Mouse (Mus musculus): ENCODE results near the gene Klf7. TPM values are rescaled to one million over a fixed set of nuclear protein-coding genes. Genes with fewer than 3 reads are reported as not detected.

Klf7 gene
- total RNA-seq, 2 experiments from 2014 or later: 56.1 to 56.5 TPM

DNA sequence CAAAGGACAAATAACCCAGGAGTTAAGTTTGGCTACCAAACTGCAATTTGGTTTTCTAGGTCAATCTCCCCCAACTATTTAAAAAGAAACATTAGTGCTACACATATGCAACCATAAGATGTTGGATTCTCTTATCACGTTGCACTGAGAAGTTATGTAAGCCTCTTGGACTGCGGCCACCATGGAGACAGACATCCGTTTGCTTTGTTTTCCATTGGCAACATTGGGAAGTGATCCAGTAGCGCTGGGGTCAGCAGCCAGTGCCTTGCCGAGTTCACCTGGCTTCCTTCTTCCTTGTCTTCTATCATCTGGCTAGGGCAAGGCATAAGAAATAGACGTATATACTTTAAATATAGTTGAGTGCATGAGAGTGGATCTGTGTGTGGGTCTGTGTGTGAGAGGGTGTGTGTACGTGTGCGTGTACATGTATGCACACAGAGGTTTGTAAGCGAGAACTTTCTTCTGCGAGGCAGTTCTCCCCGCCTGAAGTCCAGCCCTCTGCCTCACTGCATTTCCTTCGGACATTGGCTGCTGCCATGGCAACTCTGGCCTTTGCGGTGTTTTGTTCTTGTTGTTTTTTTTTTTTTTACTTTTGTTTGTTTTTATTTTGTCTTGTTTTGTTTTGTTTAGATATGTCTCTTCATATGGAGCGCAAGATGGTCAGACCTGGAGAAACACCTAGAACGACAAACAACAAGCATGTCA lies 86.8 kb downstream of the Klf7 start:
- DNase-seq (ENCODE audit: low spot score in 2 of 2): no peak

DNA sequence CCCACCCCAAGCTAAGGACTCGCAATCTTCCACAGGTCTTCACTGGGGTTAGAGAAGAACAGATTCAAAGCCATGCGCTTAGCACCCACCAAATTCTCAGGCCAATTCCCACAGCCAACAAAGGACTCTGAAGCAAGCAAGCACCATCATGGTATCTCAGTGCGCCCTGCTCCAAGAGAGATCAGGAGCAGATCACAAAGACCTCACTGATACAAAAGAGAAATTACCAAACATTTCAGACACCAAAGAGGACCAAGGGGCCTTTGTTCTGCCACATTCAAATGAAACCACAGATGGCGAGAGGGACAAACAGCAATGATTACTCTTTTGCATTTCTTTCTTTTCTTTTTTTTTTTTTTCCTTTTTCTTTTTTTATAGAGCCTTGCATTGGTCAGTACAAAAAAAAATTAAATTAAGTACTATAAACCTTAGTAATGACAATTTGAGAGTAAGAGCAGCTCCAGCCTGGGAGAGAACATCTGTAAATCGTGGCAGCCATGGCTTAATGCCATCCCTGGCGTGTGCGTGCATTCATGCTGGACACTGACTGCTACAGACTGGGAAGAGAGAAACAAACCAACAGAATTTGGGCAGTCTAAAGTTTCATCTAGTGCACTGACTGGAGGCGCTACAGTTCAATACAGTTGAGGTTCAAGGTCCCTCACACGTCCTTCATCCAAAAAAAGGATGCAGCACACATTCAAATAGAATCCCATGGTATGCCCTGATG lies 89.4 kb downstream of the Klf7 start:
- DNase-seq (ENCODE audit: low spot score in 2 of 2): no peak

DNA sequence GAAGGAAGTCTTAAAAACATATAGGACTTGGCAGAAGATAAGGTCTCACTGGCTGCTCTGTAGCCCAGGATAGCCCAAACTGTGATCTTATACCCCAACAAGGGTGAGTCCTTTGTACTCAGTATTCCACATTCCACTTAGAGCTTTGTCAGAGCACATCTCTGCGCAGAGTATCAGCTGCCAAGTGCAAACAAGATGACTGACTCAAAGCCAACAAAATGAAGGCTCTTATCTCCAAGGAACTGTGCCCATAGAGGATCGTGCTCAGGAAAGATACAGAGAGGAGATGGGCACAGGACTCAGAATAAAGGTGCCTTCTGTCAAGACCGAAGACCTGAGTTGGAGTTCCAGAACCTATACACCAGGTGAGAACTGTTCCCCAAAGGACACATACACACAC lies 100.1 kb downstream of the Klf7 start:
- no peak for DNase-seq (ENCODE audit: low spot score in 2 of 2)

DNA sequence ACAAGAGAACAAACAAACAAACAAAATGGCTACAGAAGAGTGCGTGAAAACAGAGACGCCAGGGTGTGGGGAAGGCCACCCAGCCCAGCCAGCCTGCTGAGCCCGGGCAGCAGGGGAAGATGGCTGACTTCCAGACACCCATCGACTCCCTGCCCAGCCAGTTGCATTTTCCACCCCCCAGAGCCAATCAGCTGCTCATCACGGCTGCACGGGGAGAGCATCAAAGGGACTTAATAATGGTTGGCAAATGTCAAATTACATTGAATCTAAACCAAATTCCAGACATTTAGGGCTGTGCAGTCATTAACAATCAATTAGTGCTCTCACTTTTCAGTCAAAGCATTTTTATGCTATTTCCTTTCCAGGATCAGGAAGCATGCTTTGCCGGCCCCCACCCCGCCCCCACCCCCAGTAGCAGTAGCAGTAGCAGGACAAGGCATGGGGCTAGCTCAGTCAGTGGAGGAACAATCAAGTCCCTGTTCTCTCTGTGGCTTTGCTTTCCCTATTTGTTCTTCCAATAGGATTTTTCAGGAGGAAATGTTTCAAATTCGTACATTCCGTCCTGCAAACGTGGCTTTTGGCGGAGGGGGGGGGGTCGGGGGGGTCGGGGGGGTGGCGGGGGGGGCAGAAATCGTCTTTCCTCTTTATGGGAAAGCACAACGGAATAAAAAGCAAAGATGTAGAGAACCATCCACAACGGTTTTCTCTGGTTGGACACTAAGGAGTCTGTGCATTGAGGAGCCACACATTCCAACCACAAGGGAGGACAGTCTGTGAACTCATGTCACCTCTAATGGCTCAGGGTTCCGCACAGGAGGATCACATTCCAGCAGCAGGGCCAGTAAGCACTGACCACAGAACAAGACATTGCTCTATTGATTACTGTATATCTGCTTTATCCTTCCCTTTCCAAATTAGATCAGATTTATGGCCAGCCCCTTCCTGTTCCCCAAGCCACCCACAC lies 101.1 kb downstream of the Klf7 start:
- DNase-seq (ENCODE audit: low spot score in 2 of 2): peak; percentile 63 to 83

DNA sequence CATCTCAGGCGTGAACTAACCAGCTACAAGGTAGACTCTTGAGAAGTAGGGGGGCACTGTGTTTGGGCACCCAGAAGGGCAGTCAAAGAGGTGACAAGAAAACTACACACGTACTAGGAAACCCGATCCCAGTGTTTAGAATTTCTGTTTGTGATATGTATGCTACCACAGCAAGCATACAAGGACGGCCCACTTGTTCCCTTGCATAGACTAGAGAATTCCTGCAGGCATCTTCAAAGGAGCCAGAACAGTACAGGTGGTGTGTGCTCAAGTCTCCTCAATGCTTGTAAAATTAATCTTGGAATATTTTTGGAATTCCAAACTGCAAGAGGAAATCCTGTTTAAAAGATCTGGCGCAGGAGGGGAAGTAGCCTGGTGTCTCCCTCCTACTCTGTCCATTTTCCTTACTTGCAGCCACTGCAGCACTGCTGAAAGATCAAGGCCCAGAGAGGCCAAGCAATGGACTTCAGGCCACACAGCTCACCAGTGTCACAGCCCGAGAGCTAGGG lies 102.9 kb downstream of the Klf7 start:
- no peak for DNase-seq (ENCODE audit: low spot score in 2 of 2)

DNA sequence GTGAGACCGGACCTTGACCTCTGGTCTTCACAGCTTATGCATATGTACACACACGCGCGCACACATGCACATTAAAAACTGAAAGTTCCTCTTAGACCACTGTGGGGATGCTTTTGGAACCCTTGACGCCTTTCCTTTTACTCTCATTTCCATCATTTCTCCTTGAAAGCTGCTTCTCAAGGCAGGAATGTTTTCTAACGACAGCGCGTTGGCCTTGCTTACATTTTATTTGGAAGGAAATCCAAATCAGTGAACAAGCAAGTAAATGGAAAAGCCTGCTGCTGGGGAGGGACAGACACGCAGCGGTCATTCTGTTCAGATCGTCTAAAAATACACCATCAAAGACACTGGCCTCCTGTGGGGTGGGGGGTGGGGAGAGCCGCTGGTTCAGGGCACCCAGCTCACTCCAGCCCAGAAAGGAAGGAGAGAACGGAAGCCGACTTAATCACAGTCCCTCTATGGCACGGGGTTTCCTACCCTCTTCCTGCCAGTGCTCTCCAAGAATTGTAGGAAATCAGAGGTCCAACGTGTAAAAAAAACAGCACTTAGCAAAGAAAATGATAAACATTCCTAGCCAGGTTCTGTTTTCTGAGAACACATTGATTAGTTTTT lies 103.5 kb downstream of the Klf7 start:
- no peak for DNase-seq (ENCODE audit: low spot score in 2 of 2)

DNA sequence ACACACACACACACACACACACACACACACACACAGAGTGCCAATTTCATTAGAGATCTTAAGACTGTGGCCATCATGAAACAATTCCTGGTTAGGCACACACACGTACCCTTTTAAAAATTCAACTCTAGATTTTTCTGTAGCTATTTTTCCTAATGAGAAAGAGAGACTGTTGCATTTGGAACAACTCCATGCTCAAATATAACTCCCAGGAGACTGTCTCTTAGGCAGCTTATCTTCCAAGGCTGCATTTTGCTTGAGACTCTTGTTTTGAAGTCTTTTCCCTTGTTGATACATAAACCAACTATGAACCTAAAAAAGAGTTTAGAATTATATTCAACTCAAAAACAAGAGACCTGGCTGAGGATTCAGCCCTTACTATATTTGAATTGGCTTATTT lies 108.0 kb downstream of the Klf7 start:
- no peak for DNase-seq (ENCODE audit: low spot score in 2 of 2)

DNA sequence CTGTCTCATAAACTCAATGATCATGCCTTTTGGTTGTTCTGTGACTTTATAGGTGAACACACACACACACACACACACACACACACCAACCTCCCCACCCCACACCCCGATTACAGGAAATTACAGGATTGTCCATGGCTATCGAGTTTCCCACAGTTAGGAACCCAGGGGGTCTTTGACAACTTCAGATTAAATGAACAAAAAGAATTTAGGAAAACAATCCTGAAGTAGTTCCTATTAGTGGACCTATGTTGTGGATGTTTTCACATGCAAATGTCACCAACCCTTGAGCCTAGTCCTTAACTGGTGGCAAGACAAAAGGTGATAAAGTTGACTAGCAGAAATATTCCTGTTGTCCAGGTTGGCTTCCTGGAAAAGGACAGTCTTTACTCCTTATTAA lies 113.1 kb downstream of the Klf7 start:
- DNase-seq (ENCODE audit: low spot score in 2 of 2): no peak

DNA sequence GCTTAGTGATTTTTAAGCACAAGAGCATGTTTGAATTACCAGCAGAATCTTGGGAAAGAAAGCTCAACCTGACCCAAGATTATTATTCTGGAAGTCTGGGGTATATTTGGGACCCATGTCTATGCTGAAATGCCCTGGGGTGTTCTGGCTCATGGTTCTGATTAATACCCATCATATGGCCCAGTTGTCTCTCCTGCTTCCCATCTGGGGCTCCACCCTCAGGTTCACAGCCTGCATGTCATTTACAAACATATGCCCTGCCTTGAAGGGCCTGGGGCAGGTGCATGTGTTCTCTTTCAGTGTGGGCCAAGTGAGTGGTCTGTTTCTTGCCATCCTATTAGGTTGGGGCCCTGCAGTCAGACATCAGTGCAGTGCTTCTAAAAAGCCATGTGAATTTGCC lies 114.1 kb downstream of the Klf7 start:
- no peak for DNase-seq (ENCODE audit: low spot score in 2 of 2)

DNA sequence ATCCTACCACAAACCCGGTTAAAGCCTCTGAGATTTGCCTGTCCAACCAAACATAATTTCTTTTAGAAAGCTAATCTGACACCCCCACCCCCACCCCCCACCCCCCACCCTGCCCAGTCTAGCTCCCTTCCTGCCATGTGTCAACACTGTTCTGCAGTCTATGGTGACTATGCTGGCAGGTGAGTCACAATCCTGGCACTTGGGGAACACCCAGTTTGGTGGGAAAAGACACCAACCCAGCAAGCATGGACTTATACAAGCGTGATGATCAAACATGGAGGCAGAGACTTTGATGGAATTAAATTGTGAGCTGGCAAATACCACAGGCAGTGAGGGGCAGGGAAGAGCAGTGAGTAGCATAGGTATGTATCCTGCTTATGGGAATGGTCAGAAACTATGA lies 116.9 kb downstream of the Klf7 start:
- no peak for DNase-seq (ENCODE audit: low spot score in 2 of 2)

DNA sequence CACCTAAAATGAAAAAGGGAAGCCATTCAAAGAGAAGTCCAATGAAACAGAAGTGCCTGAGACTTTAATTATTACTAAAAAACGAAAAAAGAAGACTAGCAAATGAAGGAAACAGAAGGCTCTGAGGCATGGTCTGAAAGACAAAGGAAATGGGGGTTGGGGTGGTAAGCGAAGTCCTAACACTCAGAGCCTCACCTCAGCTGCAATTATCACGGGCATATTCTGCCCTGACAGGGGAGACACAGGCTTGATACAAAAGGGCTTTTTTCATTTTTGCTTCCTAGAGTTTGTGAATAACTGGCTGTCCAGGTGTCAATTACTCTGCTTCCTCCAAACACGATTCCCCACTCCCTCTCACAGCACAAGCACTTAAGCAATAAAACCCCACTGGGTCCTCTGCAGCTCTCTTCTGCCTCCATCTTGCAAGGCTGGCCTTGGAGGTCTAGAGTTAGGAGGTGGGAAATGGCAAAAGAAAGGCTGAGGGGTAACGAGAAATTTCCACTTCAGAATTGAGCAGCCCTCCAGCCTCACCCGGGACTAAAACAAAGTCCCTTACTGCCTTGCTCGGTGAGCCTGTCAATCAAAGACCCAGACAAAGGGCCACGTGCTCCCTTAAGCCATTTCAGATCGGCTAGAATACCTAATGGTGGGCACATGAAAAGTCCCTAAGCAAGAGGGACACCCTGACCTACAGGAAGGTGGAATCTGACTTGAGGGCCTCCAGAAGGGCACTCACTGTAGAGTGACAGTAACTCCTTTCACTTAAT lies 118.4 kb downstream of the Klf7 start:
- no peak for DNase-seq (ENCODE audit: low spot score in 2 of 2)

DNA sequence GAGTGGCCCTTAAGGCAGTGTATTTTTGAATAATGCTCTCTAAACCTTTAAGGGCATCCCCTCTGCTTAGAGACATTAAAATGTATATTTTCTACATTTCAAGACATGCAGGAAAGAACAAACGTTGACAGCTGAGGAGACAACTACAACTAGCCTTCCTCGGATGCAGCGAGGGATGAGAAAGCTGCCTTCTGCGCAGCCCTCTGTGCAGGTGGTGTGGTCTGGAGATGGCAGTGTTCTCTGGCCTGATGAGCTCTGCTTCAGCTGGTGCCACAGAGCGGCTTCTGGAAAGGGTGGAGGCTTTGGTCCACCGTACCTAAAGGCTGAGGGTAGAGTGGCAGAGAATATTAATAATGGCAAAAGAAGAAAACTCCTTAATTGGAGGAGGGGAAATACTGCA lies 120.0 kb downstream of the Klf7 start:
- DNase-seq (ENCODE audit: low spot score in 2 of 2): no peak

DNA sequence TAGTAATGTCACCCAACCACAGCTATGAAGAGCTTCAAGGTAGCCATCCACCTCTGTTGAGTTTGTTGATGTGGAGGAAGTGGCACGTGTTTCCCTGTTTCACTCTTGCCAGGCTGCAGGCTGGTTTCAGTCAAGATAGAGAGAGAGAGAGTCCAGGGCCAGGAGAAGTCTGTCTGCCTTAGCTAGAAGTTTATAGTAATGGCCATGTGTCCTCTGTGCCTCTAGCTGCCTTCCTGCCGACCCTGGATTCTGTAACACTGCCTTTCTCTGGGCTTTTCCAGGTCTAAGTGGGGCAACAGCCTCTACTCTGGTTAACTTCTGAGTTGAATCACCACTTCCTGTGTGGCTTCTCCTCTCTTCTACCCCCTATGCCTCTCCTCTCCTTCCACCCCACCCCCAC lies 121.5 kb downstream of the Klf7 start:
- DNase-seq (ENCODE audit: low spot score in 2 of 2): no peak

DNA sequence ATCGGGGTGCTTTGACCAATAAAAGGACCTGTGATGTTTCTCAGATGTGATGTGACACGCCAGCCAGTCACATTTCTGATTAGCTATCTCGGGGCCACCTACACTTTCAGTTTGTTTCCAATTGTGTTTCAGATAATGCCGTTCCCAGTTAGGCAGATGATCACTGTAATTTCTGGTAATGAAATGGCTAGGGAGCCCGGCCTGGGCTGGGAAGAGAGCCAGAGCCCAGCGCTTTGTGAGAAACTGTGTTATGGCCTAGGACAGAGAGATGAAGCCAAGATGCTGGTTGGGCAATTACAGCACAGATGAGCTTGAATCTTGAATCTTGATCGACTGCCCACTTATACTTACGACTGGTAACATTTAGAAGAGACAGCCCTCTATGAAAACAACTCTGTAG lies 122.6 kb downstream of the Klf7 start:
- DNase-seq (ENCODE audit: low spot score in 2 of 2): peak in 1 of 2 experiments; percentile 59

DNA sequence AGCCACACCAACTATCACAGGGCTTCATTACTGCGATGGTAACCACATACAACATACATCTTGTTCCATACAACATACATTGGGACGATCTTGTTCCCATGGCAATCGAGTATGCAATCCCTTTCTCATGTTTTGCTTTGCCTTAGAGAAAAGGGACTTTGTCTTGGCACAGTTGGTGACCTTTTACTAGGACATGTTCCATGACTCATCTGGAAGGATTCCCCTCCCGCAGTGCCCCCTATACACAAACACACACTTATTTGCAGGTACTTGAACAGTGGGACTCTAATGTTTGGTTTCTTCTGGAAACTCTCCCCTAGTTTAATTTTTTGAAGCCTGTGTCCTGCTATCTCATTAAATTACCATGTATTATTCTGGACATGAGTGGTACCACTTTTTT lies 123.2 kb downstream of the Klf7 start:
- no peak for DNase-seq (ENCODE audit: low spot score in 2 of 2)

DNA sequence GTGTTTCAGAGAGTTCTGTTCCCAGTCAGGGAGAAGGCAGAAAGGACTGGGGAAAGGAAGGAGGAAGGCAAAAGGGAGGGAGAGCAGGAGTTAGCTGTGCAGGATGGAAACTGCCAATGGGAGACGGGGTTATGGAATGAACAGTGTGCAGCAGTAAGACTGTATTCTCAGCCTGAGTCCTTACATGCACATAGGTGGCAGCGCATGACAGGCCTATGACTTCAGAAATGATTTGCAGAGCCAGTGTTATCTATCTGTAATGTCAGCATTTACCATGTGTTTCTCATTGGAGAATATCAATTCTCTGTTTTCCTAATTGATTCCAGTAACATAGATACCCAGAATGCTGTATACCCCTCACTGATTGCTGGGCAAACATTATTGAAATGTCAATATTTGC lies 123.9 kb downstream of the Klf7 start:
- no peak for DNase-seq (ENCODE audit: low spot score in 2 of 2)

DNA sequence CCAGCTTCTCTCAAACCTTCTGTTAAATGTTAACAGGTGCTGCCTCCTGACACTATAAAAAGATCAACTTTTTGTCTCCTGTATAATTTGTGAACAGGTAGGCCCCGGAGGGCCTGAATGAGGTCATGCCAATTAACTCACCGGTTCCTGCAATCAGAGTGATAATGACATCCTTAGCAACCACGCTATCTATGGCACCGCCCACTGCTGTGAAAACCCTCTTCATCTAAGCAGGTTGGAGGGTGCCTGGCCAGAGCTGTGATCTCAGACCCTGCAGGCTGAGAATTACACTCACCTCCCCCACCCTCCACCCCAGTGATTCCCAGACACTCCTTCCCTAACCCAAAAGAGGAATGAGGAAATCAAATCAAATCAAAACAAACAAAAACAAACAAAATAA lies 126.3 kb downstream of the Klf7 start:
- DNase-seq (ENCODE audit: low spot score in 2 of 2): no peak

DNA sequence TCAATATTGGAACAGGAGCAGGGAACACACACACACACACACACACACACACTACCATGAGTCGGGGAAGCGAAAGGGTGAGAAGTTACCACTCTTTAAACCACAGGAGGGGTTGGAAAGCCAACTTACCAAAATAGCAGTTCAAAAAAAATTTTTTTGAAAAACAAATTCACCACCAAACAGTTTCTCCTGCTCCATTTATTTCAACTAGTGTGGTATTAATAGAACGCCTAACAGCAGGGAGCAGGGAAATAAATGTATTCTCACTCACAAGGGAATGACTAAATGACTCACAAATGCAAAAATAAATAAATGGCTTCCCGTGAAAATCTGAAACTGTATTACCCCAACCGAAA lies 127.0 kb downstream of the Klf7 start:
- DNase-seq (ENCODE audit: low spot score in 2 of 2): peak in 1 of 2 experiments; percentile 55

DNA sequence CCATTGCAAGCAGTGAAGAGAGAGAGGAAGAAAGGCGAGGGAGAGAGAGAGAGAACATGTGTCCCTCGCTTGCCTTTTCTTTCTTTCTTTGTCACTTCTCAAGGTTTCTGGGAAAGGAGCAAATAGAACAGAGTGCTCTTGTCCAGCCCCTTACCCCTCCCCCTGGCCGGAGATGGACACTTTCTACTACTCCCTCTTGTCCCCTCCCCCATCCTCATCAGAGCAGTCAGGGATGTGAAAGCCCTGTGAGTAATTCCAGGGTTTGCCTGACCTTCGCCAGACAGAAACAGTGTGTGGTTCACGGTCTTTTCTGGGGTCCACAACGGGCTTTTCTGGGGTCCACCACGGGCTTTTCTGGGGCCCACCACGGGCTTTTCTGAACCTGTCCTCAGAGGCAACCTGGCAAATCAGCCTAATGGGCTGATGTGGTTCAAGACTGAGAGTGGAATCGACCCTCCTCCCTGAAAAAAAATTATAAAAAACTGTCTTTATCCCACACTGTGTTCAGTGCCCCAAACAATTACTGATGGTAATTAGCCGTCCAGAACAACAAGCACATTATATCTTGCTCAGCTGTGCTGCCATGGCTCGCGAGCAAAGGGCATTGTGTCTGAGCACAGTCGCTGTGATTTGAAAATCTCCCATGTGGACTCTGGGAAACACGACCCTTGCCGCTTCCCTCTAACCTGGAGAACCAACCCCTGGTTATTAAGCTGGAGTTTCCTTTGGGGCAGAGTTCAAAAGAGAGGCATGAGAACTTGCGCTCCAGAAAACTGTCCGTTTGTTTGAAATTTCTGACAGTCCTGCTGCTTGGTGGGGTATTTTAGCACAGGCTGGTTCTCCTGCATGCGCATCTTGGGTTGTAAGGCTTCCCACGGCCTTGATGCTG lies 127.6 kb downstream of the Klf7 start:
- peak; percentile 47 to 54 for DNase-seq (ENCODE audit: low spot score in 2 of 2)
